Mouse (Mus musculus) retina, embryonic 14.5 days (tissue): Measurements from ENCODE around the gene Lmf1.

Experiments used
- DNase-seq: peaks from one replicate; pipeline ENCODE4 v3.0.0-alpha.2; 2015; ENCODE audit warnings: low spot score

Lmf1 gene

DNA sequence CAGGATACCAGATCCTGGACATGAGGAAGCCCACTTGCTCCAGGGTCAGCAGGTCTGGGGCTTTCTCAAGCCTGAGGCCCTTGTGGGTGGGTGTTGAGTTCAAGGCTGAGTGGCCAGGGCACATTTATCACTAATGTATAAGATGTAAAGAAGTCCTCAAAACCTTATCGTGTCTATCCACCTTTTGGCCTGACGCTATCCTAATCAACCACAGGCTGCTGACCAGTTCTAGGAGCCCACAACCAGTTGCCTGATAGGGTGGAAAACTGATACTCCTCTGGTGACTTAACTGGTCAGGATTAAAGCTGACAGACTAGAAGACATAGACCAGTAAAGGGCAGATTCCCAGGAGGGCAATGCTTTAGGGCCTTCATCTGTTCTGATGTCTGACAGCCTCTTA lies 131.1 kb downstream of the Lmf1 start:
- no peak for DNase-seq

DNA sequence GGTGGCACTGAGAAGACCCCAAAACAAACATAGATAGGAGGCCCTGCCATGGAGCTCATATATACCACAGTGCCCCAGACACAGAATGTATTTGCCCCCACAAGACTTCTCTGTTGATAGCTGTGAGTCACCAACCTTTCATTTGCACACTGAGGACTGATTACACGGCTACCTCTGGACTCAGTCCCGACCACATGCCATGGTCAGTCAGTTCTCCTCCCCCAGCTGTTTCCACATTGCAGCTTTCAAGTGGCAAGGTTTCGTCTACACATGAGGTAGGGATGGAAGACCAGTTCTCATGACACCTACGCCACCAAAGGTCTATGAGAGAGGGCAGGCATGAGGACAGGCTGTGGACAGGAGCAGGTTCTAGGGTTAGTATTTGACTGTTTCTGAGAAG lies 132.3 kb downstream of the Lmf1 start:
- no peak for DNase-seq
